Mouse (Mus musculus) gastrocnemius, postnatal 25 days (tissue): ENCODE results near the gene Gm20388. TPM values are rescaled to one million over a fixed set of nuclear protein-coding genes. Genes with fewer than 3 reads are reported as not detected.

Source experiments
- DNase-seq: peaks from one replicate; pipeline ENCODE4 v3.0.0; 2022
- total RNA-seq, 2 experiments: library from RNA; stranded (reverse); gene quantifications; 1 replicate in 1 of 2; 2 replicates in 1 of 2; pipeline ENCODE4 v1.2.3; 2021

The Gm20388 gene
- total RNA-seq, 2 experiments from 2014 or later: 6.7 TPM; not detected in 1

DNA sequence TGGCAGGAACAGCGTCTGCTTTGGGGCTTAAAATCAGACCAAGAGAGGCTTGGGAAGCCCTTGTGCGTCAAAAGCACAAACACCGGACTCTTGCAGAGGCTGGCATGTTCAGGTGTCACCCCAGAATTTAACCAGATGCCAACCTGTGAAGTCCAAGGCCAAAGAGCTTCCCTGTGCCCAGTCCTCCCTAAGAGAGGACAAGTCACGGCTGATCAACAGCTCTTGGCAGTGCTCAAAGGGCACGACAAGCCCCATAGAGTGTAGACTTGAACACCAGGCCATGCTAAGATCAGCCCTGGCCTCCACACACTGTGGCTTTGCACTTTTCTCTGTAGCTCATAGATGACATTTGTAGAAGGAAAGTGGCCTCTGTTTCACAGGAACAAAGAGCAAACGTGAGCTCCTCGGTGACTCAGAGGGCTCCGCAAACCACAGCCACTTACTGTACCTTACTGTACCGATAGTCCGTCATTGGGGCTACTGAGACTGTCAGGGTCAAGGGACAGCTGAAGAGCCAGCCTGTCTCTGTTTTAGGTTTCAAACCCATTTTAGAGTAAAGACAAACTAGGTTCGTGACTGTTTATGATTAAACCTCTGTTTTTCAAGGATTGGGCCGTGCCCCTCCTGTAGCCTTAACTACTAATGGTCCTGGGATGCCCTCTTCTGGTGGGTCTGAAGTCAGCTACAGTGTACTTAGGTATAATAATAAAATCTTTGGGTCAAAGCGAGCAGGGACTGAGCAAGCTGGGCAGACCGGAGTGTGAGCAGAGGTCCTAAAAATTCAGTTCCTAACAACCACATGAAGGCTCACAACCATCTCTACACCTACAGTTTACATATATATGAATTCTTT is 2022.3 kb downstream of the Gm20388 start:
- no peak for DNase-seq

DNA sequence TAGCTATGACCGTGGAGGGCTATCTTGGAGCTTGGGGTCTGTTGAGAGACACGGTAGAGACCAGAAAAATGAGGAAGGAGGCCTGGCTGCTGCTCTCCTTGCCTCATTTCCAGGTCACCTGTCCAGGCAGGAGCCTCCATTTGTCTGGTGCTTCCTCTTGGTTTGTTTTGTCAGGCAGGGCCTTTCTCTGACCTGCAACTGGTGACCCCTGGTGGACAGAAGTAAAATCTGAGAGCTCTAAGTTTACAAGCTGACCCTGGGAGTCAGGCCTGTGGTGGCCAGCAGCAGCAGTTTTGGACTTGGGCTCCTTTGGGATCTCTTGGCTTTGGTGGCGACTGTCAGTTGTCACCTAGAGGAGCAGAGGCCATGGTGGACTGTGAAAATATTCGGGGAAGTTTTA is 2023.9 kb downstream of the Gm20388 start:
- no peak for DNase-seq

DNA sequence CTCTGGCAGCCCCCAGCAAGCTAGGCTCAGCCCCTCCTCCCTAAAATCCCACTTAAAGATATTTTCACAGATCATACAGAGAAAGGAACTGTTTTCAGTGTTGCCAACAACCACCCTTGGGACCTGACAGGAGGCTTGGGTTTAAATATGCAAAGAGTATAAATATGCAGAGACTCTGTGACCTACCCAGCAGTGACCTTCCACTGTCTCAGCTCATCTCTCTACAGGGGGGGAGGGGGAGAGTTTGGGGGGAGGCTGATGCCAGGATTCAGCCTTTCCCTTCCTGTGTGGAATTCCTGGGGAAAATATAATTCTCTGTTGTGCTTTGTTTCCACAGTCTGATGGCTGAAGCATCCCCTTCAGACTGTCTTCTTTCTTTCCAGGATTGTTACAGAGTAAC is 2024.3 kb downstream of the Gm20388 start:
- no peak for DNase-seq

DNA sequence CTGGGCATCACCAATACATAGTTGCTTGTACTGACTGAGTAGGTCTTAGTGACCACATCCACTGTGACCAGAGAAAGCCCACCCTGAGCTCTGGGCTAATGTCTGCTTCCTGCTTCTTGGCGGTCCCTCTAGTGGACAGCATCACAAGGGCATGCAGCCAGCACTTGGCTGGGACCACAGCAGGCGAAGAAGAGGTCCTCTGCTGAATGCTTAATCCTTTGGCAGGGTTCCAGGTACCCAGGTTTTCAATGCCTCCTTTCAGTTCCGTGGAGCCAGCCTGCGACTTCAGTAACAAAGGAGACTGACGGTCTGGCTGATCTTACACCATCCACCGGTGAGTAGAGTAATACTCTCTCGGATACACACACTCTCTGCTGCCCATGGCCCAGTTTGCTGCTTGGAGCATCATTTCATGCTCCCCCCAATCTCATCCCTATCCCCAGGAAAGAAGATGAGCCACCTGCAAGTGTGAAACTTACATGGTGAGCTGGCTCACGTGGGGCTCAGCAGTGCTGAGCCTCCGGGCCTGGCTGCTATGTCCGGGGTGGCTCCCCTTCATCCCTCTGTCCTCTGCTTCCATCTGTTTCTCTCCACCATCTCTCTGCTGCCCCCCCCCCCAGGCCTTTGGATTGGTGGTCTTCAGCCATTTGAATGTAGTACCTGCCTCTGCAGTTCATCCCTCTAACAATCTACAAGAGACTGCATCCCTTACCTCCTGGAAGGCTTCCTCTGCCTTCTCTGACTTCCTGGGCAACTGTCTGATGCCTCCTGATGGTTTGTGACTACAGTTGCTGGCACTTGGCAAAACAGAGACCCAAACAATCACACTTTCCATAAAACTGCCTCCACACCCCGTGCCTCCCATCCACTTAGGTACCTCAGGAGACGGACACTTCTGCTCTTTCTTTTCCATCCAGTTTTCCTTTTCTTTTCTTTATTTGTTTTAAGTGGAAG is 2025.0 kb downstream of the Gm20388 start:
- DNase-seq: no peak

DNA sequence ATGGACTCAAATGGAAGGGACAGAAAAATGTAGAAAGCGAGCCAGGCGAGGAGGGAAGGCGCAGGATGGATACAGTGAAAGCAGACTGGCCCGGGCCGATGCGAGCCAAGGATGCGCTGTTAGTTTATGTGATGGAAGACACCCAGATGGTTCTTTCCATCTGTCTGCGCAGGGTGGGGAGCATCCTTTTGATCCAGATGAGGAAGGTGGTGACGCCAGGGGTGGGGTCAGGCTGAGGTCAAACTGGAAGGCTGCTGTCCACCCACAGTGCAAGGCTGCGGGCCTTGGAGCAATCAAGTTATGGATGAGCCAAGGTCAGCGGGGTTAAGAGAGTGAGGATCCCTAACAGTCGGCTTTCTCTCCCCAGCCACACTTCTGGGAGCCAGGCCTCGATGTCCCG is 2025.8 kb downstream of the Gm20388 start:
- peak; percentile 75 for DNase-seq

DNA sequence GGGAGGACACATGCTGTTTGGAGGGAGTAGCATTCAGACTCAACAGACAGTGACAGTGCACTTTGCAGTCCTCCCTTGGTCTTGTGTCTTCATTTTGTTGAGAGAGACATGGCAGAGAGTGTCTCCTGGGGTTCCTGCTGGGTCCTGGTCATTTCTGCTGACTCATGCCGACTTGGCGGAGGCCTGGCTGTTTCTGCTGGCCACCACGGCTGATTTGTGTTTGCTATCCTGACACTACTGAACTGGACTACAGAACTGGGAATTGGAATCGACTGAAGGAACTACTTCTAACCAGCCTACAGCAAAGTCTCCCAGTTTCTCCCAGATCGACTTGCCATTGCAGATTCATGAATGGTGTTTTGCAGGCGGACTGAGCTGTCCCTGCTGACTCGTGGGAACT is 2028.1 kb downstream of the Gm20388 start:
- no peak for DNase-seq

DNA sequence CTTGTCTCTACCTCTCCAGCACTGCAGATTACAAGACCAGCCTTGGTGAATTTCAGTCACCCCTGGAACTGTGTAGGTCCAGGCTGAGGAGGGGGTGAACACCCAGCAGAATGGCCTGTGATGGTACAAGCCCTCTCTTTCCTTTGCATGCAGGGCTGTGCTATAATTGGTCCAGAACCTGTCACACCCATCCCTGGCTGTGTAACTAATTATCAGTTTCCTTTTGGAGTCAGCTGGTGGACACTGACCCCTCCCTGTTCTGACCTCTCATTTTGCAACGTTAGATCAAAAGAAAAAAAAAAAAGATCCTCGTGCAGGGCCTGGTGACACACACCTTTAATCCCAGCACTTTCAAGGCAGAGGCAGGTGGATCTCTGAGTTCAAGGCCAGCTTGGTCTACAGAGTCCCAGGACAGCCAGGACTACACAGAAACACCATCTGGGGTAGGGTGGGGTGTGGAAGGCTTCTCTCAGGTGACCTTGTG is 2032.5 kb downstream of the Gm20388 start:
- no peak for DNase-seq

DNA sequence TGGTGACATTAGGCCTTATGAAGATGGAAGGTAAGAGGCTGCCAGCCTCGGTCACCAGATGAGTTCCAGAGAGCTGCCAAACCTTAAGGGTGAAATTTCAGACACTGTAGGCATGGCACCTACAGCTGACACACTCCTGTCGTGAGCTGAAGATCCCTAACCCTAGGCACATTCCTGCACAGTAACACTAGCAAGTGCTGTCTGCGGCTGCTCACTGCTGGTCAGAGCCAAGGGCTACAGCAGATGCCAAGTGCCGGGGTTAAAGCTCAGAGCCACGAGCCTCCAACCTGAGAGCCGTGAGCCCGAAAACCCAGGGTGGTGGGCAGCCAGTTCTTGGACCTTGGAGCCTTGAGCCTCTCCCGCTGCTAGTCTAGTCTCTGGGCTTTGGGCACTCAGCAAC is 2033.1 kb downstream of the Gm20388 start:
- peak; percentile 68 for DNase-seq

DNA sequence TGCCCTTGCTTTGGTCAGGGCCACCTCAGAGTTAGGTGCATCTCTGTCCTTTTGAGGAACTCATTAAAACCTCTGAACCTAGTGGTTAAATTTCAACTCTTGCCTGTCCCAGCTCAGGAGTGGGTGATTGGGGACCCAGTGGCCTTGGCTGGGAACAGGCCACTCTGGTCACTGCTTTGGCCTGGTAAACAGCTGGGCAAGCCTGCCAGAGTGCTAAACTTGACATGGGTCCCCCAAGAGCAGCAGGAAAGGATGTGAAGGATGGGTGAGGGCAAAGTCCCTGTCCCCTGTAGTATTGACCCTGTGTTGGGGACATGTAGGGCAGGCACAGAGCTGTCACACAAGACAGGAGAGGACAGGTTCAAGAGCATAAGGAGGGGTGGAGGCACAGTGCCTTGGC is 2034.2 kb downstream of the Gm20388 start, which contains the start of gene Car5a:
TSS of gene Car5a (minus strand) at position 74 of the 400 bp plus-strand sequence.
- no peak for DNase-seq

DNA sequence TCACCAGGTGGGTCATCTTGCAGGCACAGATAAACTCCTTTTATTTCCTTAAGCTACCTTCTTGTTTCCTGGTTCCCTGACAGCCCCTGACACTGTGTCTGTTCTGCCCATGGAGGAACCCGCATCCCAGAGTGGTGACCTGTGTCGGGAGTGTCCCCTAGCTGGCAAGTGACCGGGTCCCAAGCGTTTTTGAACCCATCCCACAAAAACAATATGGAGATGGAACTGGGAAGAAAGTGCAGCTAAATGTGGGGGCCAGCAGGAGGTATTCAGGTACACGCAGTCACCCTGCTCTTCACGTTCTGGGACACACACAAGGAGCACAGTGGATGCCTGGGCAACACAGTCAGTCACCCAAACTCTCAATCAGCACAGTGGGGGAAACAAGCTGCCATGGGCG is 2035.7 kb downstream of the Gm20388 start:
- no peak for DNase-seq

DNA sequence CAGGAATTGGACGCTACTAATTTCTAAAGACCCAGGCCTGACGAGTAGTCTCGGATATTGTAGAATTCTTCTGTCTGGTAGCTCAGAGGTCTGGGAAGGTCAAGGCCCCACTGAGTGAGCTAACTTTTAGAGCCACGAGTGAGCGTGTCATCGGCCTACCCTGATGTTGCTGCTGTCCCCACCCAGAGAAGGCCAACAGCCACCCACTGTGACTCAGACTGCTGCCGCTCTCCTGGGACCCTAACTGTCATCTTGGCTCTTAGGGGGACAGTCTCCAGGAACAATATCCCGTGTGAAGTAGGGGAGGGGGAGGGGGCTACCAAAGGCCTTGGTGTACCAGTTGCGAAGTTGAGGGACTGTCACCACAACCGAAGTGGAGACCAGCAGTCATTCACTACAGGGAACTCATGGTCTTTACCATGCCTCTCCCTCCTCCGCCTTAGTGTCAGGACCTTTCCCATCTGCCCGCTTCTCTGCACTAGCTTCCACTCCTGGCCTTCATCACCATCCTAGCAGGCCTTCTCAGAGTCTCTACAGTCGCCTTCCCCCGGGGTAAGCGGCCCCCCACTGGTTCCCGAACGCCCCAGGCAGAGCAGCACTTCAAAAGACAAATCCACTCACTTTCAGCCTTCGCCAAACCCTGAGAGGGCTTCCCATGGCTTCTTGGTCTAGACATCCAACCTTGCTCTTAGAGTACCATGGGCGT is 2036.6 kb downstream of the Gm20388 start:
- DNase-seq: no peak

DNA sequence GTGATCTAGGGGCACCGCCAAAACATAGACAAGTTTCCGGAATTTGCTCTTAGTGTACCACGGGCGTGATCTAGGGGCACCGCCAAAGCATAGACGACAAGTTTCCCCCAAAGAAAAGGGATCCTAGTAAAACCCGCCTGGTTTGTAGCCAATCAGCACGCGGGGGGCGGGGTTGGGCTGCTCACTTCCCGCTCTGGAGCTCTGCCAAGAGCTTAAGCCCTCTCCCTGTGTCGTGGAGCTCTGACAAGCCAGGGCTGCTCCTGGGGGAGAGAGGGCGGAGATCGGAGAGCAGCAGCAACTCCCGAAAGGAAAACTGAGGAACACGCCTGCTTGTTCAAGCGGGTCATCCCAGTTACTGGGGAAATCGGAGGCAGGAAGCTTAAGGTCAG is 2037.1 kb downstream of the Gm20388 start:
- DNase-seq: peak; percentile 87

DNA sequence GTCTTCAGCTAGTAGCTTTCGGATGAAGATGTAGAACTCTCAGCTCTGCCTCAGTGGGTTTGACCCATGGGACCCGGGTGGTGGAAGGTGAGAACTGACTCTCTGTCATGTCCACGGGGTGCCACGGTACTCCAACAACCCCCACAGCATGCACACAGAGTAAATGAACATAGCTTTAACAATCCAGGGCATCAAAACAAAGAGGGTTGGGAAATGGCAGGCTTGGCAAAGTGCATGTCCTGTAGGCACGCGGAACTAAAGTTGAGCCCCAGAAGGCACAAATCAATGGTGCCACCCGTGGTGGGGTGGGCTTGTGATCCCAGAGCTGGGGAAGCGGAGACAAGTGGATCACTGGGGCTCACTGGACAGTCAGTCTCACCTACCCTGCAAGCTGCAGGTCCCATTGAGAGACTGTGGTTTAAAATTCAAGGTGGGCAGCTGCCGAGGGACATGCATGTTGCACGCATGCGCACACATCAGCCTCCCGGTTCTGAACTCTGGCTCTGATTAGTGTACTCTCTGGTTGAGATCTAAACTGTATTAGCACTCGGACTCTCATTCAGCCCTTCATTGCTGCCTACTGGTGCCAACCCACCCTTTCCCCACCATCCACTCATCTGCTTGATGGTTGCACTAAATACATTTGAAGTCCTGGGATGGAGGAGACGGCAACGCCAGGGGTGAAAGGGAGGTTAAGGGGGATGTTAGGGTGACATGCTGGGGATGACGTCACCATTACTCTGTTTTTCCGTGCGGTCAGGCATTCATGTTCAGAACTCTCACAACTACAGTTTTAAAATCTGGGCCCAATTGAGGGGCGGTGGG is 2037.9 kb downstream of the Gm20388 start:
- DNase-seq: no peak

DNA sequence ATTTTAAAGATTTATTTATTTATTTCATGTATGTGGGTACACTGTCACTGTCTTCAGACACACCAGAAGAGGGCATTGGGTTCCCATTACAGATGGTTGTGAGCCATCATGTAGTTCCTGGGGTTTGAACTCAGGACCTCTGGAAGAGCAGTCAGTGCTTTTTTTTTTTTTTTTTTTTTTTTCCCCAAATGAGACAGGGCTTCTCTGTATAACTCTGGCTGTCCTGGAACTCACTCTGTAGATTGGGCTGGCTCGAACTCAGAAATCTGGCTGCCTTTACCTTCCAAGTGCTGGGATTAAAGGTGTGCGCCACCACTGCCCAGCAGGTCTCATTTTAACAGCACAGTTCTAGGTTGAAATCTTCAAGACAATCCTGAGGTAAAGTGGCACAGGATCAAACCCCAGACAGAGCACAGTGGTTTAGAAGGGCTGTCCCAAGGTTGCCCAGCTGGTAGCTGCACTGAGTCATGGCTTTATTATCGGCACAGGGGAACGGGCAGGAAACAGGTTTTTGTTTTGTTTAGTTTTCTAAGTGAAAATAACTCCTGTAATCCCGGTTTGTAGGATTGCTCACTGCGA is 2038.7 kb downstream of the Gm20388 start, which contains the start of gene Banp:
TSS of gene Banp (plus strand) at position 529 of the 579 bp plus-strand sequence.
- DNase-seq: no peak

DNA sequence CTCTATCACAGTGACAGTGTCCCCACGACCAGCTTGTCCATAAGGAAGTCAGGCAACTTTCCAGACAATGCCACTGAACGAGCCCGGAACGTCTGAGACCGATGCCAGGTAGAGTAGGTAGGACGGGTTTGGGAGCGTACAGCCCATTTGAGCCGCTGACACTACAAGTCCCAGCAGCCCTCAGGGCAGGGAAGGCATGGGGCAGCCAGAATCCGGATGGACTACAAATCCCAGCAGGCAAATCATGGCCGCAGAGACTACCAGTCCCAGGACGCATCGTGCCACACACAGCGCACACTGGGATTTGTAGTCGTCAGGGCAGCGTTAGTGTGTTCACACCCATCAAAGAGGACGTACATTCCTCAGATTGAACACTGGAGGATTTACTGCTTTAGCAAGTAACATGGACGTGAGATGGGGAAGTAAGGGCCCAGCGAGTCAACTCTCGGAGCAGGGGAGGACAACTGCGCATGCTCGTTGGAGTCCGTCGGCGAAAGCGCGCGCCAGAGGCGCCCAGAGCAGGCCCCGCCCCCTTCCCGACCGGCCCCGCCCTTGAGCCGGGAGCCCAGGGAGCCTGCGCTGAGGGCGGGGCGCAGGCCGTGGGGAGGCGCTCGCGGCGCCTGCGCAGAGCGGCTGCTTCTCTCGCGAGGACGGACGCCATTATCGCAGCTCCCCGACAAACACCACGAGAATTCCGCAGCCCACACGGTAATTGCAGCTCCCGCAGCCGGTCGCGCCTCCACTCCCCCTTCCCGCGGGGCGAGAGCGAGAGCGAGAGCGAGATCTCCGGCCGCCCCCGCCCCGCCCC is 2039.5 kb downstream of the Gm20388 start:
- DNase-seq: peak; percentile 98

DNA sequence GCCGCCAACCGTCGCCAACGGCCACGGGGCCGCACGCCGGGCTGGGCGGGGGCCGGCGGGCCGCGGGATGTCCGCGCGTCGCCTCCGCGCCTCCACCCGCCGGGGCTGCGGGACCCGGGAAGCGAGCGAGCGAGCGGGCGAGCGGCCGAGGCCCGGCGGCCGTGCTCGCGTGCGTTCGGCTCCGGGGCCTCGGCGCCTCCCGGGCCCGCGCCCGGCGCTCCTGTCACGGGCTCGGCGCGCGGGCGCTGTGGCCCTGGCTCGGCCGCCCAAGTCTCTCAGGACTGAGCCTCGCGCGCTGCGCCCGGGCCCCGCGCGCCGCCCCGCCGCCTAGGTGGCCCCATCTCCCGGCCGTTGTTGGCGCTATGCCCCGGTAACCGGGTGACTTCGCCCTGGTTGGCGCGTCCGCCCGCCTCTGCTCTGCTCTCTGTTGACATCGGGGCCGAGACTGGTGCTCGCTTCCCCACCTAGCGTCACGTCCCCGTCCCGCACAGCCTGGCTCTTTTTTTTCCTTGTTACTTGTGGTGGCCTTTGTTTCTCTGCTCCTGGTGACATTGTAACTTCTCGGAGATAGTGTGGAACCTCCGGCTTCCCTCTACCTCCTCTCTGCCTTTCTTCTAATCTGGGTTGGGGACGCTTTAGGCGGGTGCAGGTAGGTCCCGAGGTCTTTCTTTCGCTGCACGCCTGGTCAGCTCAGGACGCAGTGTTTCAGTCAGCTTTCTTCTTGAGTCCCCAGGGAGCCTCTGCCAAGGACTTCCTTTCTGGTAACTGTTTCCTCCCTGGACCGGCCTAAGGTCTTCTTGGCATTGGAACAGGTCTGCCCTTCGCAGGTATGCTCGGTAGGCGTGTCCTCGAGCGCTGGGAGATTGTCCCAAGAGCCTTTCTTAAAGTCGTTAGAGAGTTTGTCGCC is 2040.4 kb downstream of the Gm20388 start:
- peak; percentile 76 for DNase-seq

DNA sequence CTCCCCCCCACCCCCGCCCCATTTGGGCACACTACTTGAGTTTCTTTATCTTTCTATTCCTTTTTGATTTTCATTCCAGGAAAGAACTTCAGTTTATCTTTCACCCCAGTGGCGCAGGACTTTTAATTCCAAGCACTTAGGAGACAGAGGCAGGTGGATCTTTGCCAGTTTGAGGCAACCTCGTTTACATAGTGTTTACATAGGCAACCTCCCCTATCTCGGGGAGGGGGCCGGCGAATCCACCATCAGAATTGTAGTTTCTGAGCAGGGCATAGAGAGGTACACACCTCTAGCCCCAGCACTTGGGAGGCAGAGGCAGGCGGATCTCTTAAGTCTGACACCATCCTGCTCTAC is 2041.0 kb downstream of the Gm20388 start:
- no peak for DNase-seq

DNA sequence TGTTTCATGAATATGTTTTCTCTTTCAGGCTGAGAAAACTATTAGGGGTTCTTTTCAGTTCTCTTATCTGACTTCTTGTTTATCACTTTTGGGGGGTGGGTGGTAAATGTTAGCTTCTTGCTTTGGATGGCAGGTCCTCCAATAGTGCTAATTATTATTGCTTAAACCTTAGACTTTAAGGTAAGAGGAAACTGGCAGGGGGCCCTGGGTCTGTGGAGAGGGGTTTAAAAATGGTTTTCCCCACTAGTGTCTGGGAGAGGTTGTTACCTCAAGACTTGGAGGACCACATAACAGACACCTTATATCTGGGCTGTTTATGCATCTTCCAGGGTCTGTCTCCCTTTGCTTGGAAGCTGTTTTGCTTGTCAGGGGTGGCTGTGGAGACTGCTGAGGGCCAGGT is 2041.5 kb downstream of the Gm20388 start:
- no peak for DNase-seq

DNA sequence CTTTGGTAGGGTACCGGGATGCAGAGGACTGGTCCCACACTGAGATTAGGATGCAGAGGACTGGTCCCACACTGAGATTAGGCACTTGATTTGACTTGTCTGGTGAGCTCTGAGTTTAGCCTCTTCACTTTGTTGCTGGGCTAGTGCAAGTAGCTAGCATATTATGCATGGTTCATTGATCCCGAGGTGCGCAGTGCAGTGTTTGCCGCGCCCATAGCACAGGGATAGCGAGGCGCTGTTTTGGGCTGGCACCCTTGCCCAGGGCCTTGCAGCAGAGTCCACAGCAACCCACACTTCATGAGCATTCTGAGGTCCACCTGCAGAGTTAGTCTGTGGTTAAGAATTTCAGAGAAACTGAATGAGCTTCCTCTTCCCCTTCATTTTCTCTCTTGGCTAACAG is 2042.2 kb downstream of the Gm20388 start:
- DNase-seq: no peak
